ENCODE assay signal across 8 mouse cellular contexts in the genomic region with DNA sequence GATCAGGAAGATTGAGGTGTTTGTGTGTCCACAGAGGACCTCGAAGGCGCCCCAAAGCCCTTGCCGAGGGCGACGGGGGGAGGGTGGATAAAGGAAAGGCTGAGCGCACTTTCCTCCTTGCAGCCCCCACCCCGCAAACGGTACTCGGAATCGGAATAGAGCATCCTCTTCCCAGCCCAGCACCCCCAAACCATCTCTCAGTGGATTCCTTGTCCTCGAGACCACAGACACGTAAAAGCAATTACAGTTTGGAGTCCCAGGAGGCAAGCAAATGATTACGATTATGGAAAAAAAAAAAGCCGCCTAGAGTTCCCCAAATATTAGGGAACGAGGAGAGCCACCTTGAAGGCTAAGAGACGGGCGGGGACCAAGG. TPM values are rescaled to one million over a fixed set of nuclear protein-coding genes. Genes with fewer than 3 reads are reported as not detected.
DNase-seq lines count a peak whose midpoint lies in the region; ATAC-seq and TF ChIP-seq lines count a peak whose summit lies in the region.

No protein-coding gene starts in this region.

- intact Hi-C loops in left cerebral cortex, adult 2 months (cut with DNase I), result loop anchor here (2.0 to 10.0 kb wide), 2 partner anchors 56 to 1126 kb away; no protein-coding TSS in a partner anchor

- peak overlapping the region; percentile 69 for H3K4me3 ChIP-seq in left cerebral cortex, adult 2 months
- peak overlapping the region; percentile 52 for H3K4me3 ChIP-seq in embryonic facial prominence, embryonic 14.5 days (ENCODE audit: low read depth, low read length)
- H3K4me3 ChIP-seq in intestine, embryonic 16.5 days (ENCODE audit: low read length), result peak overlapping the region; percentile 67
- peak overlapping the region; percentile 47 for H3K4me3 ChIP-seq in neural tube, embryonic 12.5 days

- under 1% methylated on average over 17 of the region's 17 CpGs for WGBS in embryonic facial prominence, embryonic 14.5 days
- under 1% methylated on average over 17 of the region's 17 CpGs for WGBS in intestine, embryonic 16.5 days
- 0% methylated on average over 17 of the region's 17 CpGs for WGBS in neural tube, embryonic 12.5 days

- H3K4me2 ChIP-seq in embryonic facial prominence, embryonic 14.5 days (ENCODE audit: low read depth, low read length), result peak overlapping the region; percentile 98
- H3K4me2 ChIP-seq in intestine, embryonic 16.5 days (ENCODE audit: low read depth, low read length), result peak overlapping the region; percentile 97
- peak overlapping the region; percentile 93 for H3K4me2 ChIP-seq in neural tube, embryonic 12.5 days (replicated peaks)

- no peaks in the 10 kb centered on the region for H3K27me3 ChIP-seq in embryonic facial prominence, embryonic 14.5 days (replicated peaks; ENCODE audit: control insufficient read depth, insufficient read depth, low read length)
- no peaks in the 10 kb centered on the region for H3K27me3 ChIP-seq in intestine, embryonic 16.5 days (replicated peaks; ENCODE audit: control insufficient read depth, insufficient read depth, low read length)
- H3K27me3 ChIP-seq in neural tube, embryonic 12.5 days (replicated peaks), result no peaks in the 10 kb centered on the region

- H3K9ac ChIP-seq in embryonic facial prominence, embryonic 14.5 days (ENCODE audit: low read depth, low read length), result peak overlapping the region; percentile 75
- peak overlapping the region; percentile 78 for H3K9ac ChIP-seq in intestine, embryonic 16.5 days (ENCODE audit: low read depth, low read length)
- peak overlapping the region; percentile 74 for H3K9ac ChIP-seq in neural tube, embryonic 12.5 days

- TF ChIP-seq CTCF in left cerebral cortex, adult 2 months (IDR thresholded peaks at IDR 0.05), result no peak

- H3K4me1 ChIP-seq in embryonic facial prominence, embryonic 14.5 days (ENCODE audit: control insufficient read depth, insufficient read depth, low read length), result 0 out of 2 replicates have a peak, but pooled peaks cover 8% of the 10 kb centered on the region
- 0 out of 2 replicates have a peak, but pooled peaks cover 3% of the 10 kb centered on the region for H3K4me1 ChIP-seq in intestine, embryonic 16.5 days (ENCODE audit: control insufficient read depth, insufficient read depth, low read length)
- no peaks in the 10 kb centered on the region; the same call in none of the 2 replicates for H3K4me1 ChIP-seq in neural tube, embryonic 12.5 days

- H3K27ac ChIP-seq in left cerebral cortex, adult 2 months, result peak overlapping the region; percentile 97
- peak overlapping the region; percentile 92 for H3K27ac ChIP-seq in embryonic facial prominence, embryonic 14.5 days (replicated peaks; ENCODE audit: low read depth, low read length)
- H3K27ac ChIP-seq in intestine, embryonic 16.5 days (ENCODE audit: low read length), result peak overlapping the region; percentile 95
- peak overlapping the region; percentile 80 for H3K27ac ChIP-seq in neural tube, embryonic 12.5 days

- H3K9me3 ChIP-seq in embryonic facial prominence, embryonic 14.5 days (ENCODE audit: control insufficient read depth, low read length), result no peaks in the 10 kb centered on the region
- no peaks in the 10 kb centered on the region for H3K9me3 ChIP-seq in intestine, embryonic 16.5 days (ENCODE audit: control insufficient read depth, low read length)
- no peaks in the 10 kb centered on the region for H3K9me3 ChIP-seq in neural tube, embryonic 12.5 days

- no peaks in the 10 kb centered on the region for H3K36me3 ChIP-seq in embryonic facial prominence, embryonic 14.5 days (ENCODE audit: control insufficient read depth, insufficient read depth, low read length)
- no peaks in the 10 kb centered on the region for H3K36me3 ChIP-seq in intestine, embryonic 16.5 days (ENCODE audit: control insufficient read depth, insufficient read depth, low read length)
- H3K36me3 ChIP-seq in neural tube, embryonic 12.5 days, result no peaks in the 10 kb centered on the region

- DNase-seq in left cerebral cortex, adult 2 months (ENCODE audit: extremely low spot score in 1 of 2, low spot score in 2 of 2), result no peak
- DNase-seq in left cerebral cortex, adult 9 months (ENCODE audit: low spot score in 2 of 2), result no peak
- no peak for DNase-seq in embryonic facial prominence, embryonic 14.5 days (ENCODE audit: low spot score)
- DNase-seq in ovary, postnatal 10 days (ENCODE audit: low spot score), result no peak
- no peak for DNase-seq in layer of hippocampus, adult 11-12 months (ENCODE audit: low spot score)
- DNase-seq in spleen, postnatal 4 days (ENCODE audit: low spot score in 2 of 2), result no peak

- no peak for ATAC-seq in embryonic facial prominence, embryonic 14.5 days (ENCODE audit: low read depth)
- ATAC-seq in intestine, embryonic 16.5 days, result no peak
- ATAC-seq in neural tube, embryonic 12.5 days (ENCODE audit: low FRiP score, low read depth), result no peak; the same call in 1 of the 2 replicates

RNA-seq across cellular contexts. Expression of gene Sox4, which starts 5.5 kb away (rescaled TPM):
- 10 to 100 TPM; 17.2 to 19.8 TPM for total RNA-seq in left cerebral cortex, adult 2 months (2021)
- 62.7 and 67.5 TPM in 2 replicates for polyA plus RNA-seq in embryonic facial prominence, embryonic 14.5 days (2014; fragmentation: Nextera tagmentation; extraction: Ambion mirVana)
- polyA plus RNA-seq in intestine, embryonic 16.5 days (2015; fragmentation: Nextera tagmentation; extraction: Ambion mirVana), result 7.8 and 13.6 TPM in 2 replicates
- 255 and 261 TPM in 2 replicates for polyA plus RNA-seq in neural tube, embryonic 12.5 days (2016; fragmentation: Nextera tagmentation; extraction: Ambion mirVana)
